Mouse (Mus musculus): ENCODE measurements around the gene Tmcc3. TPM values are rescaled to one million over a fixed set of nuclear protein-coding genes. Genes with fewer than 3 reads are reported as not detected.

Tmcc3 gene
- 5.8 and 7.0 TPM in 2 replicates for total RNA-seq (2012; rRNA removed)

DNA sequence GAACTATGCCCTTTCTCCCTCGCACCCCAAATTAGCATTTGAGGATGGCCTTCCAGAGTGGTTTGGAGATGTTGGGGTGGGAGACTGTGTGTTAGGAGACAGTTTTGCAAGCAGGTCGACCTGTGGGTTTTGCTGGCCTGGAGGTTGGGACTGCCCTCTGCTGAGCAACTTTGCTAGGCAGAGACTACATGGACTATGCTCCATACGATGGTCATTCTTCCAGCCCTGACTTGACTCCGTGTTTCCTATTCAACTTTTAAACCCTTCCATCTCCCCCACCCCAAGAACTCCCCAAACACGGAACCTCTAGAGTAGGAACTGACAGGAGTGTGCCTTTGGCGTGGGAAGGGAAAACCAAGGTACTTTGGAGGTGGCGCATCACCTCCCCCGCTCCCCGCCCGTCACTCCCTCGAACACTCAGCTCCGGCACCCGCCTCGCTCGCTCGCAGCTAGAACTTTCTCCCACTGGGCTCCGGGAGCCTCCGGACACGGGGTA lies at the start of gene Tmcc3:
Gene Tmcc3 (plus strand): TSS at position 439 of the 496 bp plus-strand sequence.
- no peaks in the 10 kb centered on the region for H3K36me3 ChIP-seq (ENCODE audit: control insufficient read depth, insufficient read depth, low read length, poor library complexity, severe bottlenecking)
- peaks cover 0 to 2% of the 10 kb centered on the region in 2 experiments; a peak in 1 of 4 replicates for H3K4me1 ChIP-seq (ENCODE audit: control insufficient read depth in 2 of 2, insufficient read depth in 2 of 2, low read length in 2 of 2, poor library complexity in 1 of 2)
- no peaks in the 10 kb centered on the region for H3K9me3 ChIP-seq (ENCODE audit: control insufficient read depth, insufficient read depth, low read depth, low read length)
- no peak for DNase-seq (ENCODE audit: low read depth, low spot score)
- H3K4me3 ChIP-seq (ENCODE audit: insufficient read depth in 1 of 2, low read depth in 1 of 2, low read length in 2 of 2, poor library complexity in 1 of 2, severe bottlenecking in 1 of 2), result peak within 1 kb of the TSS; percentile 60 to 75
- H3K9ac ChIP-seq (ENCODE audit: insufficient read depth, low read depth, low read length, poor library complexity, severe bottlenecking), result peak within 1 kb of the TSS; percentile 71
- in situ Hi-C loops (cut with MboI; ENCODE audit: low sequenced_read_pairs in 2 of 2, unreplicated experiment in 2 of 2), result no loop called here
- no peak for TF ChIP-seq ZNF384 (IDR thresholded peaks at IDR 0.05; ENCODE audit: low read depth, low read length)
- H3K27ac ChIP-seq (ENCODE audit: insufficient read depth, low read depth, low read length, poor library complexity, severe bottlenecking), result no peak within 1 kb of the TSS

DNA sequence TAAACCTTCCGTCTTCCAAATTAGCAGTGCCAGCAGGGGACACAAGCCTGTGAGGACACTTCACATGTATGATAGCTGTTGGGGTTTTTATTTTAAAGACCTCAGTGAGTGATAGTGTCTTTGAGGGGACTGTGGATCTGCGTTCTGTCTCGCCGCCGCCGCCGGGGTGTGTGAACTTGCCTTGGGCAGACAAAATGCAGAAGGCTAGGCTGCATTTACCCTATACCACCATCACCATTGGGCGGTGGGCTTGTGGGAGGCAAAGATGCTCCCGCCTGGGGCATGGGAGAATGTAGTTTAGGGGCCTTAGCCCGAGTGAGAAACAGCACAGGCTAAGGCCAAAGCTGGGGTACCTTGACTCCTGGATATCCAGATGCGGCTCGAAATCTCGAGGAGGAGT lies 49.1 kb upstream of the Tmcc3 start:
- H3K4me3 ChIP-seq (ENCODE audit: insufficient read depth in 1 of 2, low read depth in 1 of 2, low read length in 2 of 2, poor library complexity in 1 of 2, severe bottlenecking in 1 of 2), result peak overlapping the region; percentile 42 to 49; a peak in 3 of 4 replicates
- no peaks in the 10 kb centered on the region for H3K36me3 ChIP-seq (ENCODE audit: control insufficient read depth, insufficient read depth, low read length, poor library complexity, severe bottlenecking)
- H3K27ac ChIP-seq (ENCODE audit: insufficient read depth, low read depth, low read length, poor library complexity, severe bottlenecking), result no peak overlapping the region
- in situ Hi-C loops (cut with MboI; ENCODE audit: low sequenced_read_pairs in 2 of 2, unreplicated experiment in 2 of 2), result no loop called here
- 0 out of 2 replicates have a peak overlapping the region, but pooled peaks have one; percentile 19 for H3K9ac ChIP-seq (ENCODE audit: insufficient read depth, low read depth, low read length, poor library complexity, severe bottlenecking)
- 0 out of 4 replicates have a peak, but pooled peaks cover 0 to 6% of the 10 kb centered on the region in 2 experiments for H3K4me1 ChIP-seq (ENCODE audit: control insufficient read depth in 2 of 2, insufficient read depth in 2 of 2, low read length in 2 of 2, poor library complexity in 1 of 2)
- no peak for DNase-seq (ENCODE audit: low read depth, low spot score)
- TF ChIP-seq ZC3H11A (IDR thresholded peaks at IDR 0.05; ENCODE audit: borderline replicate concordance, low read depth, low read length) (no peak), HCFC1 (IDR thresholded peaks at IDR 0.05; ENCODE audit: borderline replicate concordance, insufficient read depth, low read length) (no peak), CHD2 (IDR thresholded peaks at IDR 0.05; ENCODE audit: low read depth, low read length) (no peak), ZNF384 (IDR thresholded peaks at IDR 0.05; ENCODE audit: low read depth, low read length) (no peak), MAFK (IDR thresholded peaks at IDR 0.05; ENCODE audit: insufficient read depth, low read depth, low read length) (no peak)
- H3K9me3 ChIP-seq (ENCODE audit: control insufficient read depth, insufficient read depth, low read depth, low read length), result no peaks in the 10 kb centered on the region

DNA sequence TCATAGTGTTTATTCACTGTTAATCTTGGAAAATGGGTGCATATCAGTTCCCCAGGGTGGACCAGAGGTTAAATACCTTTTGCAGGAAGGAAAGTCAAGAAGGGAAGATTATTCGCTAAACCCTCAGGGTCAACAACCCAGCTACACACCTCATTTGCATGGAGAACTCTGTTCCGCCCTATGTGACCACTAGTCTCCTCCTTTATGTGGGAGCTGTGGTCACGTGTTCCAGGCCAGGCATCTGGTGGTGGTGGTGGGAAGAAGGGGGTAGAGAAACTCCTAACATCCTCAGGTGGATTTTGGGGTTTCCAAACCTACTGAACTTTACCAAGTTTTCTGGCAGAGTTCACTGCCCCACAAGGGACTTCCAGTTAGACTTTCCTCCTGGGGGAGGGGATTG lies 48.5 kb upstream of the Tmcc3 start:
- H3K27ac ChIP-seq (ENCODE audit: insufficient read depth, low read depth, low read length, poor library complexity, severe bottlenecking), result no peak overlapping the region
- no peak for TF ChIP-seq MAFK (IDR thresholded peaks at IDR 0.05; ENCODE audit: insufficient read depth, low read depth, low read length)
- no peak for TF ChIP-seq ZNF384 (IDR thresholded peaks at IDR 0.05; ENCODE audit: low read depth, low read length)
- 0 out of 4 replicates have a peak, but pooled peaks cover 0 to 6% of the 10 kb centered on the region in 2 experiments for H3K4me1 ChIP-seq (ENCODE audit: control insufficient read depth in 2 of 2, insufficient read depth in 2 of 2, low read length in 2 of 2, poor library complexity in 1 of 2)
- H3K36me3 ChIP-seq (ENCODE audit: control insufficient read depth, insufficient read depth, low read length, poor library complexity, severe bottlenecking), result no peaks in the 10 kb centered on the region
- DNase-seq (ENCODE audit: low read depth, low spot score), result no peak
- H3K9ac ChIP-seq (ENCODE audit: insufficient read depth, low read depth, low read length, poor library complexity, severe bottlenecking), result no peak overlapping the region
- no peaks in the 10 kb centered on the region for H3K9me3 ChIP-seq (ENCODE audit: control insufficient read depth, insufficient read depth, low read depth, low read length)
- in situ Hi-C loops (cut with MboI; ENCODE audit: low sequenced_read_pairs in 2 of 2, unreplicated experiment in 2 of 2), result no loop called here
- peak overlapping the region in 1 of 2 experiments; percentile 49; a peak in 2 of 4 replicates for H3K4me3 ChIP-seq (ENCODE audit: insufficient read depth in 1 of 2, low read depth in 1 of 2, low read length in 2 of 2, poor library complexity in 1 of 2, severe bottlenecking in 1 of 2)

DNA sequence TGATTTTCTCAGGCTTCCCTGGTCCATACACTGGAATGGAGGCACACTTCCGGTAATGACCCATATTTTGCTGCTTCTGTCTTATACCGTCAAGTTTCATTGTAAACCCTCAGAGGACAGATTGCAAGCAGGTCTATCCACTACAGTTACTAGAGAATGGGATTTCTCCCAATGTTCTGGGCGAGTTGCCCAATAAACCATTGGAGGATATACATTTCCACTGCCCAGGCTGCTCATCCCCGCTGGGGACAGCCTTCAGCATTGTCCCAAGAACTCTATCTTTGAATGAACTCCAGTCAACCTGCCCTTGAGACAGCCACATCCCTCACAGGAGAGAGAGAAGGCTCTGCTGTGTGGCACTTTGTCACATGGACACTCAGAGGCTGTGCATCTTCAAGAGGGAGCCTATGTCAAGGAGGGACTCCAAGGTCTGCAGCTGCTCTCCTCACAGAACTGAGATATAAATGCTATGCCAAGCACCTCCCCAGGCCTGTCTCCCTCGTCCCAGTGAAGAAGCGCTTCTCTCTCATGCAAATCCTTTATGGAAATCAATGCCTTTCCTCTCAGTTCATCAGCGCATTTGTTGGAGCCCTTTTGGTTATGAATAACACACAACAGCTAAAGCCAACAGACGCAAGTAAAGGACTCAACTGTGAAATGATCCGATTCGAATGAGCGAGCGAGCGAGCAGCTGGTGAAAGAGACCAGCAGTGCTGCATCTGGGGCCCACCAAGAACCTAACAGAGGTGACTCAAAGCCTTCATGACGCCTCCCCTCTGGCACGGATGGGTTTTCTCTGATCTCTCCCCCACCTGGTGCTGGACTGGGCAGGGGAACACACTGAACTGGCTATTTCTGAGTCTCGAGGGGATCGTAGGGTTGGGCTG lies 45.9 kb upstream of the Tmcc3 start:
- Histone ChIP-seq H3K27ac (ENCODE audit: insufficient read depth, low read depth, low read length, poor library complexity, severe bottlenecking) (no peak overlapping the region), H3K4me3 (ENCODE audit: insufficient read depth in 1 of 2, low read depth in 1 of 2, low read length in 2 of 2, poor library complexity in 1 of 2, severe bottlenecking in 1 of 2) (no peak overlapping the region), H3K4me1 (ENCODE audit: control insufficient read depth in 2 of 2, insufficient read depth in 2 of 2, low read length in 2 of 2, poor library complexity in 1 of 2) (0 out of 4 replicates have a peak, but pooled peaks cover 0 to 6% of the 10 kb centered on the region in 2 experiments), H3K9ac (ENCODE audit: insufficient read depth, low read depth, low read length, poor library complexity, severe bottlenecking) (no peak overlapping the region), H3K36me3 (ENCODE audit: control insufficient read depth, insufficient read depth, low read length, poor library complexity, severe bottlenecking) (no peaks in the 10 kb centered on the region), H3K9me3 (ENCODE audit: control insufficient read depth, insufficient read depth, low read depth, low read length) (no peaks in the 10 kb centered on the region)
- DNase-seq (ENCODE audit: low read depth, low spot score), result no peak
- TF ChIP-seq CHD2 (IDR thresholded peaks at IDR 0.05; ENCODE audit: low read depth, low read length) (no peak), HCFC1 (IDR thresholded peaks at IDR 0.05; ENCODE audit: borderline replicate concordance, insufficient read depth, low read length) (no peak), ZC3H11A (IDR thresholded peaks at IDR 0.05; ENCODE audit: borderline replicate concordance, low read depth, low read length) (no peak), MAFK (IDR thresholded peaks at IDR 0.05; ENCODE audit: insufficient read depth, low read depth, low read length) (no peak), ZNF384 (IDR thresholded peaks at IDR 0.05; ENCODE audit: low read depth, low read length) (no peak)
- in situ Hi-C loops (cut with MboI; ENCODE audit: low sequenced_read_pairs in 2 of 2, unreplicated experiment in 2 of 2), result no loop called here
